Mouse (Mus musculus) ES-E14 (cell line): Measurements from ENCODE around the gene Fiz1.

Experiments
- HCFC1 ChIP-seq: IDR thresholded peaks from 2 replicates; pipeline ENCODE4 v1.6.1; 2012; ENCODE audit warnings: low read length, inconsistent platforms, borderline replicate concordance; ENCODE audit not compliant: insufficient read depth
- ZNF384 ChIP-seq: IDR thresholded peaks from 2 replicates; pipeline ENCODE4 v1.6.1; 2012; ENCODE audit warnings: low read depth, low read length, inconsistent platforms

GRCm38 (mm10) chr7:5046112-5046511 is 31.6 kb upstream of the Fiz1 start:
- TF ChIP-seq ZNF384 (no peak), HCFC1 (no peak)
